Mouse (Mus musculus): Measurements from ENCODE around the gene Notch2.

GRCm38 (mm10) chr3:98009190-98009840 is 4.0 kb upstream of the Notch2 start:
- TF ChIP-seq CTCF (IDR thresholded peaks at IDR 0.05; ENCODE audit: control insufficient read depth, insufficient read depth, low read length) (no peak), POLR2A (IDR thresholded peaks at IDR 0.05; ENCODE audit: borderline replicate concordance, control insufficient read depth, low read depth, low read length) (no peak)

Data from bone marrow, adult 2 months (tissue).